Mouse (Mus musculus) stomach, postnatal 0 days (tissue): ENCODE measurements around the gene Bhlha9.

ENCODE experiments used
- CTCF ChIP-seq: IDR thresholded peaks from 2 replicates; pipeline ENCODE4 v1.5.1; 2016; ENCODE audit warnings: antibody characterized with exemption, low read depth, mild to moderate bottlenecking, moderate library complexity
- EP300 ChIP-seq: optimal IDR thresholded peaks from 2 replicates; pipeline ENCODE3; 2016; ENCODE audit warnings: antibody characterized with exemption

DNA sequence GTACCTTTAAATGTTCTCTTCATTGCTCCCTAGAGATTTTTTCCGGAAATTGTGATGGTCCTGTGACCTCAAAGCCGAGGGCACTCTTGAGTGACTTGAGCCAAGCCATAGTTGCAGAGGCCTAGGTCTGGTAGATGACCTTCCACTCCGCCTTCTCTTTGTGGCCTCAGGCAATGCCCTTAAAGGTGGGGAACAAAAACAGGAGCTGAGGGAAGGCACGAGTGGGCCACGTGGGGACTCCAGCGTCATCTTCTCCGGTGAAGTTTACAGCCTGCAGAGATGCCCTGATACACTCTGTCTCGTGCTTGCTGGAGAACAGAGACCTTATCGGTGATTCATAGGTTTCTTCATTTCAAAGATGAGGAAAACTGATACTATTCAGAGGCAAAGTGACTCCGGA, 48.2 kb upstream of the Bhlha9 start:
- TF ChIP-seq EP300 (no peak), CTCF (no peak)
